Mouse (Mus musculus): ENCODE data around the gene Kctd10.

DNA sequence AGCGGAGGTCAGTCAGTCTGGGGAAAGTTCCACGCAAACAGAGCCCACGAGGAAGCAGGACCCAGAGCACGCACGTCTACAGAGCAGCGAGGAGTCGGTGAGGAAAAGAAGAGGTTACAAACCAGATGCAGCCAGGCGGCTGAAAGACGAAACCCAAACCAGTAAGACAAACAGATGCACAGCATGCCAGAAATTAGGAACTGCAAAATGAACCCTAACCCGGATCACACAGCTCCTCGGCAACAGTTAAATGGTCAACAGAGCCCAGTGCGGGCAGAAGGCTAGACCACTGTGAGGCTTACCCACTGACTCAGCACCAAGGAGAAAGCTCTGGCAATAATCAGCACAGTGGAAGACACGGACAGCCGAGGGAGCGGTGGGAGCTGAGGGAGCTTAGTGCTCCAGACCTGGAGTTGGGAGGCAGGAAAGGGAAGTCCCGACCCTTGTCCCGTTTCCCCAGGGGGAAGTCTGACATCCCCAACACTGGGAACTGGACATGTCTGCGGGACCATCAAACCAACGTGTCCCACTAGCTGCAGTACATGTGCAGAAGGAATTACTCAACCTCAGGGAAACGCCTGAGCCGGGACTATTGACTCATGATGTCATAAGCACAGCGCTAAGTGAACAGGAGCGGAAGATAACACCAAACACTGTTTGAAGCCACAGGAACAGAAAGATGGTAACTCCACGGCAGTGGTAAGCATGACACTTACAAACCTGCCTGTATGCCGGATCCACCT, 8.4 kb downstream of the Kctd10 start:
- TF ChIP-seq EP300 (optimal IDR thresholded peaks at IDR 0.05), result peak; percentile 61
- TF ChIP-seq CTCF (IDR thresholded peaks at IDR 0.05; ENCODE audit: low read depth), result no peak

Measured in stomach, postnatal 0 days (tissue).